Mouse (Mus musculus) forebrain, embryonic 10.5 days (tissue): Measurements from ENCODE around the gene Polr3gl. TPM values are rescaled to one million over a fixed set of nuclear protein-coding genes. Genes with fewer than 3 reads are reported as not detected.

ENCODE experiments used
- DNase-seq: peaks from one replicate; pipeline ENCODE4 v3.0.0-alpha.2; 2017; ENCODE audit warnings: low spot score; ENCODE audit errors: extremely low spot score
- H3K27ac ChIP-seq: fragments of 300-500 bp; sonication (generic); 2 replicates; pipeline ENCODE4 v1.5.1; 2016; ENCODE audit warnings: mild to moderate bottlenecking
- H3K27me3 ChIP-seq: fragments of 300-500 bp; sonication (generic); 2 replicates; pipeline ENCODE4 v1.6.1; 2016; ENCODE audit warnings: mild to moderate bottlenecking; ENCODE audit not compliant: poor library complexity, severe bottlenecking
- H3K36me3 ChIP-seq: fragments of 300-500 bp; sonication (generic); replicated peaks from 2 replicates; pipeline ENCODE4 v1.6.1; 2016; ENCODE audit warnings: mild to moderate bottlenecking, moderate library complexity
- H3K4me1 ChIP-seq: fragments of 300-500 bp; sonication (generic); 2 replicates; pipeline ENCODE4 v1.6.1; 2016
- H3K4me3 ChIP-seq: fragments of 300-500 bp; sonication (generic); 2 replicates; pipeline ENCODE4 v1.5.1; 2016; ENCODE audit warnings: mild to moderate bottlenecking, moderate library complexity
- H3K9me3 ChIP-seq: fragments of 300-500 bp; sonication (generic); 2 replicates; pipeline ENCODE4 v1.6.1; 2016; ENCODE audit warnings: mild to moderate bottlenecking, moderate library complexity
- WGBS: fragments of 180-500 bp; shearing (Covaris S2); methylation state at CpG from one replicate; pipeline ENCODE4 v1.1.7; 2016; 5-methylcytosine and 5-hydroxymethylcytosine counted together
- polyA plus RNA-seq: library from polyadenylated mRNA; unstranded; fragments of >200 nt; fragmentation: Nextera tagmentation; extraction: Ambion mirVana; gene quantifications from 2 replicates; pipeline ENCODE4 v1.2.1, GENCODE M21; 2016

The Polr3gl gene
- polyA plus RNA-seq, 1 experiment from 2014 or later = 23.8 TPM

- no peaks in the 10 kb centered on the region for H3K9me3 ChIP-seq
- no peak for DNase-seq
- H3K27ac ChIP-seq = peak overlapping the region; percentile 96; the same call in 1 of the 2 replicates
- H3K36me3 ChIP-seq = peaks cover 33% of the 10 kb centered on the region
- peaks cover 18% of the 10 kb centered on the region for H3K27me3 ChIP-seq
- WGBS = 60% methylated on average over 5 of the region's 5 CpGs
- H3K4me3 ChIP-seq = peak overlapping the region; percentile 93; the same call in 1 of the 2 replicates
- peaks cover 61% of the 10 kb centered on the region for H3K4me1 ChIP-seq
These were observed 9.3 kb upstream of the Polr3gl start for GRCm38 (mm10) chr3:96603311-96603710.

DNA sequence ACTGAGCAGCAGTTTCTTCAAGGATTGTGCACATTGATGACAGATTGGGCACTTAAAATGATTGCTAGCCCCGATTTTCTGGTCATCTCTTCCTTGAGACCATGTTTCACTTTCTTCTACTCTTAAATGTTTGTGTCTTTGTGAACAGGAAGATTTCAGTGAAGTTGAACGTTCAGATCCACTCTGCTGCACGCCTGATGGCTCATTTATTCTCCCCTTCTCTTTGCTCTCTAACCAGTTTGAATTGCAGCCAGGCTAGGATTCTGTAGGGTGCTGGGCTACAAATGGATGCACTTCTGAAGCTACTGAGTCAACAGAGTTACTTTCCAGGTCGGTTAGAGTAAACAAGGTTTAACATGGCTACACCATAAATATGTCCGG lies 8.7 kb upstream of the Polr3gl start:
- H3K27ac ChIP-seq = peak overlapping the region; percentile 96
- peaks cover 67% of the 10 kb centered on the region for H3K4me1 ChIP-seq
- 58% methylated on average over 5 of the region's 5 CpGs for WGBS
- peaks cover 19% of the 10 kb centered on the region for H3K27me3 ChIP-seq
- peaks cover 28% of the 10 kb centered on the region for H3K36me3 ChIP-seq
- DNase-seq = no peak
- H3K9me3 ChIP-seq = no peaks in the 10 kb centered on the region
- peak overlapping the region; percentile 93 for H3K4me3 ChIP-seq

GRCm38 (mm10) chr3:96601941-96602703 lies 8.1 kb upstream of the Polr3gl start:
- no peak for DNase-seq
- Histone ChIP-seq H3K9me3 (no peaks in the 10 kb centered on the region), H3K36me3 (peaks cover 26% of the 10 kb centered on the region), H3K27me3 (peaks cover 22% of the 10 kb centered on the region), H3K4me3 (peak overlapping the region; percentile 93), H3K27ac (peak overlapping the region; percentile 96), H3K4me1 (peaks cover 73% of the 10 kb centered on the region)
- WGBS = 33% methylated on average over 10 of the region's 10 CpGs

GRCm38 (mm10) chr3:96601251-96601787 lies 7.3 kb upstream of the Polr3gl start:
- H3K36me3 ChIP-seq = peaks cover 23% of the 10 kb centered on the region
- H3K9me3 ChIP-seq = no peaks in the 10 kb centered on the region
- WGBS = under 1% methylated on average over 38 of the region's 40 CpGs
- peak overlapping the region; percentile 93 for H3K4me3 ChIP-seq
- peak; percentile 73 for DNase-seq
- H3K27me3 ChIP-seq = peaks cover 30% of the 10 kb centered on the region
- peak overlapping the region; percentile 96 for H3K27ac ChIP-seq
- H3K4me1 ChIP-seq = peaks cover 81% of the 10 kb centered on the region

DNA sequence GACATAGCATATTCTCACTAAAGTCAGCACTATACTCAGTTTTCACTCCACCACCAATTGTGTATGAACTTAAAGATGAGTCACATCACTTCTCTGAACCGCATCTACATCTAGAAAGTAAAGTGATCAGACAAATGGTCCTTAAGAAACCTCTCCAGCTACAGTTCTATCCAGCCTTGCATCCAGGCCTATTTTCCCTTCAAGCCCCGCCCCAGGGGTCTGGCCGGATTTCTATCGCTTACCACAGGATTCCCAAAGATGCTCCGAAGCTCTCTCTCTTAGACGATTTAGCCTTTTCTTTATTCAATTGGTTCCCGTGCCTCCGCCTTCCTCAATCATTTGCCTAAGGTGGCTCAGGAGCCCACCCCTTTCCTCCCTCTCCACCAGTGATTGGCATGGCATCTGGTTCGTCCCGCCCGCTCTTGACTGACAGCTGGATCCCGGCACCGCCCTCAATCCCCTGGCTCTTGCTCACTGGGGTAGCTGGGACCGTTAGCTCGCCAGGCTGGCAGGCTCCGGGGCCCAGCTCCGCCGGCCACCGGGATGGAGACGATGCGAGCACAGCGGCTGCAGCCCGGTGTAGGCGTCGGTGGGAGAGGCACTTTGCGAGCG lies 6.8 kb upstream of the Polr3gl start, which contains the start of gene Lix1l:
Gene Lix1l, plus strand, starts transcription at position 511 of the 612 bp plus-strand sequence.
- Histone ChIP-seq H3K9me3 (no peaks in the 10 kb centered on the region), H3K36me3 (peaks cover 23% of the 10 kb centered on the region), H3K4me3 (peak within 1 kb of the TSS; percentile 93), H3K27me3 (peaks cover 36% of the 10 kb centered on the region), H3K27ac (peak within 1 kb of the TSS; percentile 96), H3K4me1 (peaks cover 86% of the 10 kb centered on the region)
- DNase-seq = peak; percentile 95
- WGBS = under 1% methylated on average over 27 of the region's 27 CpGs

- peaks cover 48% of the 10 kb centered on the region for H3K27me3 ChIP-seq
- no peaks in the 10 kb centered on the region for H3K9me3 ChIP-seq
- 0 out of 2 replicates have a peak overlapping the region, but pooled peaks have one; percentile 84 for H3K27ac ChIP-seq
- no peak for DNase-seq
- H3K36me3 ChIP-seq = peaks cover 12% of the 10 kb centered on the region
- H3K4me3 ChIP-seq = peak overlapping the region; percentile 61; the same call in 1 of the 2 replicates
- H3K4me1 ChIP-seq = peaks cover 92% of the 10 kb centered on the region
- 67% methylated on average over 3 of the region's 3 CpGs for WGBS
These were observed 5.4 kb upstream of the Polr3gl start for GRCm38 (mm10) chr3:96599411-96599810.

- peaks cover 8% of the 10 kb centered on the region for H3K36me3 ChIP-seq
- WGBS = 37% methylated on average over 8 of the region's 8 CpGs
- no peak for DNase-seq
- no peaks in the 10 kb centered on the region for H3K9me3 ChIP-seq
- peaks cover 92% of the 10 kb centered on the region for H3K4me1 ChIP-seq
- peaks cover 48% of the 10 kb centered on the region for H3K27me3 ChIP-seq
- peak overlapping the region; percentile 84; the same call in 1 of the 2 replicates for H3K27ac ChIP-seq
- peak overlapping the region; percentile 61 for H3K4me3 ChIP-seq
These were observed 5.0 kb upstream of the Polr3gl start for GRCm38 (mm10) chr3:96599069-96599393.

DNA sequence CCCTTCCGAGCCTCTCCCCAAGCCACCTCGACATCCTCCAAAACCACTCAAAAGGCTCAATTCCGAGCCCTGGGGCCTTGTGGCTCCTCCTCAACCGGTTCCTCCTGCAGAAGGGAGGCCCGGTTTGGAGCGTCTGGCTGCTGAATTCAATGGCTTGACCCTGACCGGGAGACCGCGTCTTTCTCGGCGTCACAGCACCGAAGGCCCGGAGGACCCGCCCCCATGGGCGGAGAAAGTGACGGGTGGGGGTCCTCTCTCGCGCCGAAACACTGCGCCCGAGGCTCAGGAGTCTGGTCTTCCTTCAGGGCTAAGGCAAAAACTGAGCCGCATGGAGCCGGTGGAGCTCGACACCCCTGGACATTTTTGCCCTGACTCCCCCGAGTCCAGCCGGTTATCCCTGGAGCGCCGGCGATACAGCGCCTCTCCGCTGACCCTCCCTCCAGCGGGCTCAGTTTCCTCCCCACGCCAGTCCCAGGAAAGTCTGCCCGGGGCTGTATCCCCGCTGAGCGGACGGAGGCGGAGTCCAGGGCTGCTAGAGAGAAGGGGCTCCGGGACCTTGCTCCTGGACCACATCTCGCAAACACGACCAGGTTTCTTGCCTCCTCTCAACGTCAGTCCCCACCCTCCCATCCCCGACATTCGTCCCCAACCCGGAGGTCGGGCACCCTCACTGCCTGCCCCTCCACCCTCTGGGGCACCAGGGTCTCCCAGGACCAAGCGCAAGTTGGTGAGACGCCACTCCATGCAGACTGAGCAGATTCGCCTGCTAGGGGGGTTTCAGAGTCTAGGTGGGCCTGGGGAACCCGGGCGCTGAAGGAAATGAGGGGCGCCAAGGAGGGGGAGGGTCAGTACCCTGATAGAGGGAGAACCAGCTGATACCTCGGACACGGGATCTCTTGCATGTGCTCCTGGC lies 4.4 kb upstream of the Polr3gl start:
- Histone ChIP-seq H3K27me3 (peaks cover 48% of the 10 kb centered on the region), H3K9me3 (no peaks in the 10 kb centered on the region)

GRCm38 (mm10) chr3:96597435-96597891 lies 3.5 kb upstream of the Polr3gl start:
- H3K27me3 ChIP-seq = peaks cover 52% of the 10 kb centered on the region
- WGBS = under 1% methylated on average over 40 of the region's 40 CpGs
- no peaks in the 10 kb centered on the region for H3K36me3 ChIP-seq
- peak overlapping the region; percentile 84 for H3K27ac ChIP-seq
- peaks cover 87% of the 10 kb centered on the region for H3K4me1 ChIP-seq
- peak; percentile 64 for DNase-seq
- H3K4me3 ChIP-seq = peak overlapping the region; percentile 61
- H3K9me3 ChIP-seq = no peaks in the 10 kb centered on the region

More for the DNA sequence above, 4.4 kb upstream of the Polr3gl start:
- Histone ChIP-seq H3K36me3 (peaks cover 3% of the 10 kb centered on the region; the same call in 1 of the 2 replicates), H3K27ac (peak overlapping the region; percentile 84), H3K4me1 (peaks cover 87% of the 10 kb centered on the region), H3K4me3 (peak overlapping the region; percentile 61)
- WGBS = 1% methylated on average over 54 of the region's 54 CpGs
- peak; percentile 78 for DNase-seq

DNA sequence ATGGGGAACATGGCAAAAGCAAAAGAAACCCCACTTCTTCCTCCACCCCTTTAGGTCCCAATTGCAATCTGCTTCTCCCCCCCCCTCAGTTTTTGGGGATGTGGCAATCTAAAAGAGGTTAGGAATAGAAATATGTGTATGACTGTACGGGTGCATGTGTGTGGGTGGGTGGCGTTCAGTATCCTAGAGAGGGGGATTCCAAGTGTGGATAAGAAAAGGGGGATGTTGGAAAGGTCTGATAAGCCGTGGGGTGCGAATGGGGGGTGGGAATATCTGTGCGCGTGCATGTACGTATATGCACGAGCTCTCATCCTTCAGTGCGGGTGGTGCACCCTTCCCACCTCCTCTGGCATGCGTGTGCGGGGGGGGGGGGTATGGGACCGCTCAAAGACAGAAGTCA lies 2.9 kb upstream of the Polr3gl start:
- Histone ChIP-seq H3K36me3 (no peaks in the 10 kb centered on the region), H3K4me3 (peak overlapping the region; percentile 61), H3K27ac (peak overlapping the region; percentile 84), H3K27me3 (peaks cover 57% of the 10 kb centered on the region), H3K4me1 (peaks cover 83% of the 10 kb centered on the region), H3K9me3 (no peaks in the 10 kb centered on the region)
- no peak for DNase-seq
- WGBS = 2% methylated on average over 11 of the region's 12 CpGs

DNA sequence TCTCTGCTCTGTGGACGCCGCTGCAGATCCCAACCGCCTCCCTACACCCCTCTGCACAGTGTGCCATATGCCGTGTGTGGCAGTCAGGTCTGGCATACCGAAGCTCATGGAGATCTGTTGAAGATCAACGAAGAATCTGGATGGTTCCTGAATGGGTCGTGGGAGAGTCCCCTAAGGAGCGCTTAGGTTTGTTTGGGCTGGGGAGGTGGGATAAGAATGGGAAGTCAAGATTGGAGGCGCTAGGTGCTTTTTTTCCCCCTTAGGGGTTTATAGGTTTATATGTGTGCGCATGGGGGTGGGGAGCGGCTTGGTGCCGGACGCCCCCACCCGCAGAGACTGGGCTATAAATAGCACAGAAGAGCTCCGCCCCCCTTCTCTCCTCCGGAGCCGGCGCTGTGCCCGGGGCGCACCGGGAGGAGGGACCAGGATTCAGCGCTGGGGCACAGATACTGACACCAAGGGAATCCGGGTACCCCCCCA lies 2.3 kb upstream of the Polr3gl start, which contains the start of gene Ankrd34a:
Gene Ankrd34a, plus strand, starts transcription at position 409 of the 480 bp plus-strand sequence.
- Histone ChIP-seq H3K27me3 (peaks cover 57% of the 10 kb centered on the region), H3K4me1 (peaks cover 78% of the 10 kb centered on the region)

GRCm38 (mm10) chr3:96595661-96596060 lies 1.7 kb upstream of the Polr3gl start:
- peak overlapping the region; percentile 61 for H3K4me3 ChIP-seq
- peaks cover 57% of the 10 kb centered on the region for H3K27me3 ChIP-seq
- no peak for DNase-seq
- no peak overlapping the region for H3K27ac ChIP-seq
- H3K9me3 ChIP-seq = no peaks in the 10 kb centered on the region
- H3K36me3 ChIP-seq = no peaks in the 10 kb centered on the region
- 20% methylated on average over 6 of the region's 6 CpGs for WGBS
- peaks cover 72% of the 10 kb centered on the region for H3K4me1 ChIP-seq

More for the DNA sequence above, 2.3 kb upstream of the Polr3gl start, which contains the start of gene Ankrd34a:
- under 1% methylated on average over 22 of the region's 23 CpGs for WGBS
- DNase-seq = no peak
- Histone ChIP-seq H3K27ac (peak within 1 kb of the TSS; percentile 84), H3K4me3 (peak within 1 kb of the TSS; percentile 61), H3K9me3 (no peaks in the 10 kb centered on the region), H3K36me3 (no peaks in the 10 kb centered on the region)
